Mouse (Mus musculus) erythroblast, embryonic 14.5 days (primary cell): ENCODE data around the gene Atoh8.

ENCODE experiments used
- GATA1 ChIP-seq: IDR thresholded peaks from 2 replicates; pipeline ENCODE4 v1.6.1; 2012; ENCODE audit warnings: low read length, inconsistent platforms, mixed read lengths
- TAL1 ChIP-seq: IDR thresholded peaks from 3 replicates; pipeline ENCODE4 v1.6.1; 2012; ENCODE audit warnings: low read length, inconsistent platforms, mixed read lengths

DNA sequence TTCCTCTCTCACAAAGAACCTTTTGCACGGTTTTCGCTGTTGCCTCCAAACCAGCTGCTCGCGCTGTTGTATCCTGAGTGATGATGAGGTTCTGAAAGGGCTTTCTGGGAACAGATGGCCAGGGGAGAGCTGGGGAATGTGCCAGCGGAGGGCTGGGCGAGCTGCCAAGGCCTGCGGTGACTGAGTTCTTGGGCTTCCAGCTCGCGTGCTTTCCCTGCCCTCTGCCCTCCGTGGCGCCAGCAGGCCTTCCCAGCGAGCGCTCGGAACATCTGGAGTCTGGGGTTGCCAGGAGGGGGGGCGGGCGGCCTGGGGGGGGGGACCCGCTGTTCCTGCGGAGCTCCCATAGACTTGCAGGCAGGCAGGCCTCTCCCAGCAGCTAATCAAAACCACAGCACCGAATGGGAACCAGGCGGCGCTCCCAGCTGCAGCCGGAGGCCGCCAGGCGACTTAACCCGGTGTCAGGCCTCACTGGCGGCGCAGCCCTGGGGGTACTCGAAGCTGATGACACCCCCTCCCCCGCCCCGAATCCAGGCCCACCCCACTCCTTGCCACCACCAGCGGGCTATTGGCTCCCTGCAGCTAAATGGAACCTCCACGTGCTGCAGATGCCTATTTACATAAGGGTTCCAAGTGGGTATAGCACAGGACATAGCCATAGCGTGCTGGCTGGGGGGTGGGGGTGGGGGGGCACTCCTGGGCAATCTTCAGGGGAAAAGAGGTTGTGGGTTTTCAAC lies 18.5 kb downstream of the Atoh8 start:
- no peak for TF ChIP-seq TAL1
- TF ChIP-seq GATA1 = no peak
